Mouse (Mus musculus): ENCODE measurements at regions not wholly inside any gene's neighbourhood (a gene's known extent, or its start where the extent isn't known, plus 50 kb on each side); places are given as distances from the start of the nearest gene placed in this dataset.

DNA sequence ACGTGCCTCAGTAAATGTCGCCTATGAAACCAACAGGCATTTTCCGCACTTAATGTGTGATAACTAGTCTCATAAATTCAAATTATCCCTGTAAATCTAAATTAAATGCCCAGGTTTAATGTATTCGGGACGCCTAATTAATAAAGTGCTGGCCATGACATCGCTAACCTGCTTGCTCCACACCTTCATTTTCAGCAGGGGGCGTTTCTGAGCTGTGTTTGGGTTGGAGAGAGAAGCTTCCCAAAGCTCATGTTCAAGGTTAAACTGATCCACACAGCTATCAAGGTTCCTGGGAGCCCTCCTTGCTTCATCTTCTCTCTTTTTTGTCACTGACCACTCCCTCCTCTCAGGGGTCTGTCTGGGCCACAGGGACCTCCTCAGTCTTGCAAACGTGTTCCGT is 359.2 kb downstream of the Ptpru start:
- TF ChIP-seq POLR2A (IDR thresholded peaks at IDR 0.05; ENCODE audit: borderline replicate concordance, low read depth, low read length) (no peak), CTCF (IDR thresholded peaks at IDR 0.05; ENCODE audit: low read depth, low read length) (no peak)
- H3K27ac ChIP-seq (ENCODE audit: insufficient read depth, low read depth, low read length), result no peak overlapping the region
- no peak overlapping the region for H3K4me3 ChIP-seq (ENCODE audit: insufficient read depth, low read length)

DNA sequence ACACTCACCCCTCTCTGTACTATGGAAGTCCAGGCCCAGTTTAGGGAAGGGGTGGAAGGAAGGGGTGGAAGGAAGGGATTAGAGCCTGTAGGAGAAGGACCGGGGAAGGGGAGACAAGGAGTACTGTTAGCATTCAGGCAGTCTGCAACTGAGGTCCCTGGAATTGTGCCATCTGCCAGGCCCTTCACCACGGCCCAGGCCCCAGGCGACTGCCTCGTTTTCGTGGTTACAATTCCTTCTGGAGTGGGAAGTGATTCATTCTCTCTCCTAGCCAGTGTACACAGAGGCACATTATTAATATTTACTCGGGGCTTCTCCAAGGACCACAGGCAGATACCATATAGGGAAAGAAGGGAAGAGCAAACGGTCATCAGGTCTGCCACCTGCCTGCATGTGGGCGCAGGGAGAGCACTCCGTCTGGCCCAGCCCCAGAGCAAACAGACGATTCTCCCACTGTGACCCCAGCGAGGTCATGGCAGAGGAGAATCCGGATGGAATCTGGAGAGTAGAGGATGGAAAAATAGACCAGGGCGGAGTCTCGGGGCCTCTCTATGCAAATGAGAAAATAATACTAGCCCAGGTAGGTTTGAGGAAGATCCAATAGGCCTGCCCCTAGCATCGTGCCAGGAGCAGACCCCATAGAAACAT is 354.0 kb downstream of the Ptpru start:
- no peaks in the 10 kb centered on the region for H3K4me1 ChIP-seq (ENCODE audit: control insufficient read depth, insufficient read depth, low read length)
- H3K4me3 ChIP-seq (ENCODE audit: insufficient read depth, low read length), result no peak overlapping the region
- H3K27ac ChIP-seq (ENCODE audit: insufficient read depth, low read depth, low read length), result no peak overlapping the region
- TF ChIP-seq POLR2A (IDR thresholded peaks at IDR 0.05; ENCODE audit: borderline replicate concordance, low read depth, low read length), result no peak
- TF ChIP-seq CTCF (IDR thresholded peaks at IDR 0.05; ENCODE audit: low read depth, low read length), result no peak

More for the DNA sequence above, 359.2 kb downstream of the Ptpru start:
- H3K4me1 ChIP-seq (ENCODE audit: control insufficient read depth, insufficient read depth, low read length), result no peaks in the 10 kb centered on the region

- Histone ChIP-seq H3K4me1 (ENCODE audit: control insufficient read depth, insufficient read depth, low read length) (no peaks in the 10 kb centered on the region), H3K4me3 (ENCODE audit: insufficient read depth, low read length) (no peak overlapping the region), H3K27ac (ENCODE audit: insufficient read depth, low read depth, low read length) (no peak overlapping the region)
- TF ChIP-seq POLR2A (IDR thresholded peaks at IDR 0.05; ENCODE audit: borderline replicate concordance, low read depth, low read length) (no peak), CTCF (IDR thresholded peaks at IDR 0.05; ENCODE audit: low read depth, low read length) (no peak)
Measured at GRCm38 (mm10) chr4:131484607-131485111, 353.4 kb downstream of the Ptpru start.

GRCm38 (mm10) chr4:131485126-131485825 is 352.8 kb downstream of the Ptpru start:
- H3K4me3 ChIP-seq (ENCODE audit: insufficient read depth, low read length), result no peak overlapping the region
- no peak for TF ChIP-seq POLR2A (IDR thresholded peaks at IDR 0.05; ENCODE audit: borderline replicate concordance, low read depth, low read length)
- TF ChIP-seq CTCF (IDR thresholded peaks at IDR 0.05; ENCODE audit: low read depth, low read length), result no peak
- H3K27ac ChIP-seq (ENCODE audit: insufficient read depth, low read depth, low read length), result no peak overlapping the region
- no peaks in the 10 kb centered on the region for H3K4me1 ChIP-seq (ENCODE audit: control insufficient read depth, insufficient read depth, low read length)

DNA sequence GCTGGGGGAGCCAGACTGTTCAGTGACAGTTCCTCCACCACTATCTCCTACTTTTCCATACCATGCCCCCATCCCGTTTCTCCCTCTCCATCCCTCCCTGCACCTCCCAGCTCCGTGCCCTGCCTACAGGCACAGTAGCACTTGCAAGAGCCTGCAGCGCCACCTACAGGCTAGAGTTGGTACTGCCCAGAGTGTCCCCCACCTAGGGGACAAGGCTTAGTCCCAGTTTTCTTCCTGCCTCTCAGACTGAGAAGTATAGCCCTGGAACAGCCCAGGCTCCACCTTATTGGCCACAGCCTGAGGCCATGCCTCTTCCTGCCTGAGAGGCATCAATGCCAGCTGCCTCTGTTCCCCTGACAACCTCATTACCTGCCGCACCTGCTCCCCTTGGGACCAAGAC is 351.3 kb downstream of the Ptpru start:
- H3K4me1 ChIP-seq (ENCODE audit: control insufficient read depth, insufficient read depth, low read length), result no peaks in the 10 kb centered on the region

DNA sequence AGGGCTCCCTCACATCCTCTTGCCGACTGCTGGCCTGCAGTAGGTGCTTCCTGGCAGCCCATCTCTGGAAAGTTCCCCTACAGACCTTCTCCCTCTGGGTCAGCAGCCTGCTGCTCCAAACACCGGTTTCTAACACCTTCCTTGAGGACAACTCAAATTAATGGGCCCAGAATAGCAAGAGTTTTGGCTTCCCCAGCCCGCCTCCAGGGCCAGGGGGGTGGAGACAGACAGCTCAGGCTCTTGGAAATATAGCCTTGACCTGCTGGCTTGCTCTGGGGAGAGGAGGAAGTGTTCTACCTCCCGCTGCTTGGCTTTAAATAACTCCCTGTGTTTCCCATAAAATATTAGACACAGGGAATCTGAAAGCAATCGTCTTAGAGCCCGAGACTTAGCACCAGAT is 349.8 kb downstream of the Ptpru start:
- TF ChIP-seq CTCF (IDR thresholded peaks at IDR 0.05; ENCODE audit: low read depth, low read length), result no peak
- no peak for TF ChIP-seq POLR2A (IDR thresholded peaks at IDR 0.05; ENCODE audit: borderline replicate concordance, low read depth, low read length)
- no peaks in the 10 kb centered on the region for H3K4me1 ChIP-seq (ENCODE audit: control insufficient read depth, insufficient read depth, low read length)
- H3K4me3 ChIP-seq (ENCODE audit: insufficient read depth, low read length), result no peak overlapping the region
- H3K27ac ChIP-seq (ENCODE audit: insufficient read depth, low read depth, low read length), result no peak overlapping the region

More for the DNA sequence above, 351.3 kb downstream of the Ptpru start:
- Histone ChIP-seq H3K4me3 (ENCODE audit: insufficient read depth, low read length) (no peak overlapping the region), H3K27ac (ENCODE audit: insufficient read depth, low read depth, low read length) (no peak overlapping the region)
- peak; percentile 66 for TF ChIP-seq CTCF (IDR thresholded peaks at IDR 0.05; ENCODE audit: low read depth, low read length)
- TF ChIP-seq POLR2A (IDR thresholded peaks at IDR 0.05; ENCODE audit: borderline replicate concordance, low read depth, low read length), result no peak

GRCm38 (mm10) chr4:131489056-131489455 is 349.0 kb downstream of the Ptpru start:
- no peaks in the 10 kb centered on the region for H3K4me1 ChIP-seq (ENCODE audit: control insufficient read depth, insufficient read depth, low read length)
- H3K27ac ChIP-seq (ENCODE audit: insufficient read depth, low read depth, low read length), result no peak overlapping the region
- no peak overlapping the region for H3K4me3 ChIP-seq (ENCODE audit: insufficient read depth, low read length)
- TF ChIP-seq CTCF (IDR thresholded peaks at IDR 0.05; ENCODE audit: low read depth, low read length) (no peak), POLR2A (IDR thresholded peaks at IDR 0.05; ENCODE audit: borderline replicate concordance, low read depth, low read length) (no peak)

- Histone ChIP-seq H3K4me3 (ENCODE audit: insufficient read depth, low read length) (no peak overlapping the region), H3K27ac (ENCODE audit: insufficient read depth, low read depth, low read length) (no peak overlapping the region), H3K4me1 (ENCODE audit: control insufficient read depth, insufficient read depth, low read length) (no peaks in the 10 kb centered on the region)
- TF ChIP-seq POLR2A (IDR thresholded peaks at IDR 0.05; ENCODE audit: borderline replicate concordance, low read depth, low read length) (no peak), CTCF (IDR thresholded peaks at IDR 0.05; ENCODE audit: low read depth, low read length) (no peak)
Measured at GRCm38 (mm10) chr4:131491960-131492359, 346.1 kb downstream of the Ptpru start.

GRCm38 (mm10) chr4:131493726-131494125 is 344.4 kb downstream of the Ptpru start:
- H3K4me3 ChIP-seq (ENCODE audit: insufficient read depth, low read length), result no peak overlapping the region
- no peaks in the 10 kb centered on the region for H3K4me1 ChIP-seq (ENCODE audit: control insufficient read depth, insufficient read depth, low read length)
- TF ChIP-seq POLR2A (IDR thresholded peaks at IDR 0.05; ENCODE audit: borderline replicate concordance, low read depth, low read length) (no peak), CTCF (IDR thresholded peaks at IDR 0.05; ENCODE audit: low read depth, low read length) (no peak)
- no peak overlapping the region for H3K27ac ChIP-seq (ENCODE audit: insufficient read depth, low read depth, low read length)

- H3K27ac ChIP-seq (ENCODE audit: insufficient read depth, low read depth, low read length), result no peak overlapping the region
- no peak for TF ChIP-seq POLR2A (IDR thresholded peaks at IDR 0.05; ENCODE audit: borderline replicate concordance, low read depth, low read length)
- TF ChIP-seq CTCF (IDR thresholded peaks at IDR 0.05; ENCODE audit: low read depth, low read length), result no peak
- H3K4me3 ChIP-seq (ENCODE audit: insufficient read depth, low read length), result no peak overlapping the region
- H3K4me1 ChIP-seq (ENCODE audit: control insufficient read depth, insufficient read depth, low read length), result no peaks in the 10 kb centered on the region
Measured at GRCm38 (mm10) chr4:131496900-131497299, 341.2 kb downstream of the Ptpru start.

Data from bone marrow macrophage, adult 2 months (primary cell).